Comparison of ENCODE assay signal across 8 mouse cellular contexts in genomic region chr7:131410416-131411058, GRCm38 (mm10). TPM values are rescaled to one million over a fixed set of nuclear protein-coding genes. Genes with fewer than 3 reads are reported as not detected.
DNase-seq lines count a peak whose midpoint lies in the region; ATAC-seq and TF ChIP-seq lines count a peak whose summit lies in the region.

Gene Ikzf5 (minus strand): TSS chr7:131410521.
Gene Acadsb (plus strand): TSS chr7:131410601.

- peak within 1 kb of the TSS; percentile 74 for H3K4me2 ChIP-seq in forebrain, embryonic 16.5 days (ENCODE audit: low read length)
- H3K4me2 ChIP-seq in lung, embryonic 14.5 days, result peak within 1 kb of the TSS; percentile 90

- peak; percentile 90 for DNase-seq in G1E (ENCODE audit: low spot score)
- DNase-seq in cerebellum, adult 18-20 months, result peak; percentile 99
- peak; percentile 100 for DNase-seq in heart, postnatal 36 days
- DNase-seq in layer of hippocampus, adult 2 months (ENCODE audit: low spot score in 2 of 2), result peak; percentile 99
- DNase-seq in lung, embryonic 14.5 days, result peak; percentile 99
- DNase-seq in thymus, adult 2 months, result peak; percentile 100

- peak within 1 kb of the TSS; percentile 90 for H3K4me3 ChIP-seq in G1E (ENCODE audit: low read depth, low read length)
- H3K4me3 ChIP-seq in forebrain, embryonic 16.5 days (replicated peaks; ENCODE audit: low read length), result peak within 1 kb of the TSS; percentile 92
- peak within 1 kb of the TSS; percentile 80 for H3K4me3 ChIP-seq in layer of hippocampus, adult 2 months
- H3K4me3 ChIP-seq in lung, embryonic 14.5 days (ENCODE audit: low read depth, low read length), result peak within 1 kb of the TSS; percentile 92
- H3K4me3 ChIP-seq in olfactory bulb, adult 2 months (ENCODE audit: insufficient read depth, low read depth, low read length), result peak within 1 kb of the TSS; percentile 80
- H3K4me3 ChIP-seq in thymus, adult 2 months (ENCODE audit: control insufficient read depth, insufficient read depth, low read length), result peak within 1 kb of the TSS; percentile 78

- peaks cover 27% of the 10 kb centered on the region for H3K4me1 ChIP-seq in G1E (ENCODE audit: insufficient read depth, low read depth, low read length)
- H3K4me1 ChIP-seq in forebrain, embryonic 16.5 days (replicated peaks; ENCODE audit: control insufficient read depth, insufficient read depth, low read length), result peaks cover 24% of the 10 kb centered on the region
- no peaks in the 10 kb centered on the region for H3K4me1 ChIP-seq in lung, embryonic 14.5 days (ENCODE audit: insufficient read depth)
- no peaks in the 10 kb centered on the region; the same call in 1 of the 2 replicates for H3K4me1 ChIP-seq in olfactory bulb, adult 2 months (ENCODE audit: control insufficient read depth, insufficient read depth, low read length)
- peaks cover 14% of the 10 kb centered on the region for H3K4me1 ChIP-seq in thymus, adult 2 months (replicated peaks; ENCODE audit: control insufficient read depth, insufficient read depth, low read length)

- H3K9me3 ChIP-seq in G1E (replicated peaks), result no peaks in the 10 kb centered on the region
- no peaks in the 10 kb centered on the region for H3K9me3 ChIP-seq in forebrain, embryonic 16.5 days (ENCODE audit: control insufficient read depth, low read length)
- H3K9me3 ChIP-seq in lung, embryonic 14.5 days (ENCODE audit: low read depth, low read length), result no peaks in the 10 kb centered on the region

- peak within 1 kb of the TSS; percentile 98 for H3K9ac ChIP-seq in forebrain, embryonic 16.5 days (replicated peaks; ENCODE audit: low read depth, low read length)
- H3K9ac ChIP-seq in lung, embryonic 14.5 days, result peak within 1 kb of the TSS; percentile 91

- peaks cover 8% of the 10 kb centered on the region for H3K36me3 ChIP-seq in G1E (replicated peaks)
- no peaks in the 10 kb centered on the region for H3K36me3 ChIP-seq in forebrain, embryonic 16.5 days (ENCODE audit: control insufficient read depth, insufficient read depth)
- no peaks in the 10 kb centered on the region for H3K36me3 ChIP-seq in lung, embryonic 14.5 days (ENCODE audit: insufficient read depth)
- no peaks in the 10 kb centered on the region for H3K36me3 ChIP-seq in thymus, adult 2 months (ENCODE audit: control insufficient read depth, insufficient read depth, low read length)

- under 1% methylated on average over 42 of the region's 42 CpGs for WGBS in forebrain, embryonic 16.5 days
- under 1% methylated on average over 42 of the region's 42 CpGs for WGBS in lung, embryonic 14.5 days
- under 1% methylated on average over 42 of the region's 42 CpGs for WGBS in olfactory bulb, adult 2 months
- under 1% methylated on average over 42 of the region's 42 CpGs for WGBS in thymus, adult 2 months

- intact Hi-C loops in heart, postnatal 36 days (cut with DNase I), result loop anchor here (2.0 to 10.0 kb wide), 3 partner anchors 48 to 1144 kb away; partner anchors contain the start of gene 2310057M21Rik

- TF ChIP-seq CTCF in G1E (IDR thresholded peaks at IDR 0.05; ENCODE audit: low read depth, low read length), result no peak
- TF ChIP-seq CTCF in layer of hippocampus, adult 2 months (conservative IDR thresholded peaks at IDR 0.05), result no peak
- no peak for TF ChIP-seq CTCF in lung, embryonic 14.5 days (IDR thresholded peaks at IDR 0.05; ENCODE audit: low read depth)
- TF ChIP-seq CTCF in olfactory bulb, adult 2 months (IDR thresholded peaks at IDR 0.05; ENCODE audit: insufficient read depth, low read depth, low read length), result no peak
- no peak for TF ChIP-seq CTCF in thymus, adult 2 months (IDR thresholded peaks at IDR 0.05; ENCODE audit: borderline replicate concordance, control insufficient read depth, extremely low read depth, insufficient read depth, low read length, poor library complexity)

- peak; percentile 97 for ATAC-seq in G1E (ENCODE audit: extremely low read depth, insufficient number of reproducible peaks, low FRiP score, poor library complexity, severe bottlenecking)
- ATAC-seq in forebrain, embryonic 16.5 days, result peak; percentile 99
- peak; percentile 97 for ATAC-seq in lung, embryonic 14.5 days (ENCODE audit: insufficient read depth)

- peak; percentile 74 for TF ChIP-seq POLR2A in olfactory bulb, adult 2 months (IDR thresholded peaks at IDR 0.05; ENCODE audit: insufficient read depth, low read depth, low read length)
- TF ChIP-seq POLR2A in thymus, adult 2 months (IDR thresholded peaks at IDR 0.05; ENCODE audit: control insufficient read depth, extremely low read depth, insufficient read depth, low read length, poor library complexity), result 0 out of 2 replicates have a peak, but pooled peaks have one; percentile 32

- H3K27ac ChIP-seq in forebrain, embryonic 16.5 days (ENCODE audit: low read length), result peak within 1 kb of the TSS; percentile 72
- peak within 1 kb of the TSS; percentile 92 for H3K27ac ChIP-seq in layer of hippocampus, adult 2 months
- H3K27ac ChIP-seq in lung, embryonic 14.5 days (ENCODE audit: low read depth), result peak within 1 kb of the TSS; percentile 92
- H3K27ac ChIP-seq in olfactory bulb, adult 2 months (ENCODE audit: insufficient read depth, low read depth, low read length), result peak within 1 kb of the TSS; percentile 64; the same call in 1 of the 2 replicates
- no peak within 1 kb of the TSS for H3K27ac ChIP-seq in thymus, adult 2 months (ENCODE audit: control insufficient read depth, insufficient read depth, low read length)

- no peaks in the 10 kb centered on the region for H3K27me3 ChIP-seq in G1E (ENCODE audit: insufficient read depth, low read length)
- H3K27me3 ChIP-seq in forebrain, embryonic 16.5 days (replicated peaks; ENCODE audit: control insufficient read depth, insufficient read depth, low read length), result no peaks in the 10 kb centered on the region
- no peaks in the 10 kb centered on the region for H3K27me3 ChIP-seq in lung, embryonic 14.5 days (ENCODE audit: insufficient read depth, low read length)
- no peaks in the 10 kb centered on the region for H3K27me3 ChIP-seq in thymus, adult 2 months (ENCODE audit: control insufficient read depth, insufficient read depth, low read length)

RNA-seq across cellular contexts. Expression of gene Ikzf5, which starts in this region (rescaled TPM):
- total RNA-seq in G1E (2014; fragmentation: Nextera tagmentation), result 42.9 and 59.1 TPM in 2 replicates
- total RNA-seq in G1E (2017), result 20.2 and 24.1 TPM in 2 replicates
- 6.6 and 10.1 TPM in 2 replicates for polyA plus RNA-seq in G1E (2012)
- polyA plus RNA-seq in forebrain, embryonic 16.5 days (2015; fragmentation: Nextera tagmentation; extraction: Ambion mirVana), result 15.2 and 18.2 TPM in 2 replicates
- total RNA-seq in heart, postnatal 36 days (2021), result 10 to 100 TPM; 34.2 to 37.2 TPM
- total RNA-seq in layer of hippocampus, adult 2 months (2021), result 10 to 100 TPM; 52.3 to 55.6 TPM
- polyA plus RNA-seq in lung, embryonic 14.5 days (2014; fragmentation: Nextera tagmentation; extraction: Ambion mirVana), result 20.1 and 20.5 TPM in 2 replicates
- not detected in 2 replicates for polyA plus RNA-seq in olfactory bulb, adult 2 months (2012; ENCODE audit: insufficient read depth, insufficient read length, low replicate concordance, missing spikeins)
- polyA plus RNA-seq in thymus, adult 2 months (2012; rRNA removed), result 25.2 and 25.7 TPM in 2 replicates

RNA-seq across cellular contexts. Expression of gene Acadsb, which starts in this region (rescaled TPM):
- total RNA-seq in G1E (2014; fragmentation: Nextera tagmentation), result 22.5 and 35.5 TPM in 2 replicates
- total RNA-seq in G1E (2017), result 40.0 and 42.7 TPM in 2 replicates
- 2.6 and 2.7 TPM in 2 replicates for polyA plus RNA-seq in G1E (2012)
- 146 and 149 TPM in 2 replicates for polyA plus RNA-seq in forebrain, embryonic 16.5 days (2015; fragmentation: Nextera tagmentation; extraction: Ambion mirVana)
- total RNA-seq in heart, postnatal 36 days (2021), result 100 to 1,000 TPM; 204 to 213 TPM
- 10 to 100 TPM; 83.9 to 92.3 TPM for total RNA-seq in layer of hippocampus, adult 2 months (2021)
- polyA plus RNA-seq in lung, embryonic 14.5 days (2014; fragmentation: Nextera tagmentation; extraction: Ambion mirVana), result 181 TPM in 2 replicates
- not detected in 2 replicates for polyA plus RNA-seq in olfactory bulb, adult 2 months (2012; ENCODE audit: insufficient read depth, insufficient read length, low replicate concordance, missing spikeins)
- 3.6 and 4.7 TPM in 2 replicates for polyA plus RNA-seq in thymus, adult 2 months (2012; rRNA removed)
